Mouse (Mus musculus) lung, embryonic 16.5 days (tissue): ENCODE measurements around the gene Fgfr2. TPM values are rescaled to one million over a fixed set of nuclear protein-coding genes. Genes with fewer than 3 reads are reported as not detected.

Experiments
- ATAC-seq: fragments of 200-750 bp; cut with Nextera tagmentation; 2 replicates; pipeline ENCODE4 v1.8.0; 2017; ENCODE audit warnings: low read depth, mild to moderate bottlenecking, moderate library complexity
- H3K27ac ChIP-seq: fragments of 300-500 bp; sonication (generic); 2 replicates; pipeline ENCODE4 v1.5.1; 2014; ENCODE audit warnings: mild to moderate bottlenecking, control low read depth, low read length
- H3K27me3 ChIP-seq: fragments of 300-500 bp; sonication (generic); 2 replicates; pipeline ENCODE4 v1.6.1; 2014; ENCODE audit warnings: low read depth, low read length, mixed read lengths; ENCODE audit not compliant: control insufficient read depth, insufficient read depth
- H3K36me3 ChIP-seq: fragments of 300-500 bp; sonication (generic); 2 replicates; pipeline ENCODE4 v1.6.1; 2014; ENCODE audit warnings: low read length; ENCODE audit not compliant: control insufficient read depth, insufficient read depth
- H3K4me1 ChIP-seq: fragments of 300-500 bp; sonication (generic); replicated peaks from 2 replicates; pipeline ENCODE4 v1.6.1; 2014; ENCODE audit warnings: low read length, mixed read lengths; ENCODE audit not compliant: control insufficient read depth, insufficient read depth
- H3K4me2 ChIP-seq: fragments of 300-500 bp; sonication (generic); 2 replicates; pipeline ENCODE4 v1.6.1; 2014; ENCODE audit warnings: low read depth, low read length, control low read depth
- H3K4me3 ChIP-seq: fragments of 300-500 bp; sonication (generic); 2 replicates; pipeline ENCODE4 v1.5.1; 2014; ENCODE audit warnings: mild to moderate bottlenecking, low read length, control low read depth
- H3K9ac ChIP-seq: fragments of 300-500 bp; sonication (generic); 2 replicates; pipeline ENCODE4 v1.6.1; 2014; ENCODE audit warnings: low read length, control low read depth
- H3K9me3 ChIP-seq: fragments of 300-500 bp; sonication (generic); 2 replicates; pipeline ENCODE4 v1.6.1; 2016; ENCODE audit warnings: low read length; ENCODE audit not compliant: control insufficient read depth
- WGBS: fragments of 180-500 bp; shearing (Covaris S2); extraction: QIAGEN DNeasy Blood & Tissue Kit; methylation state at CpG from one replicate; pipeline ENCODE4 v1.1.7; 2014; 5-methylcytosine and 5-hydroxymethylcytosine counted together
- polyA plus RNA-seq: library from polyadenylated mRNA; unstranded; fragments of >200 nt; fragmentation: Nextera tagmentation; extraction: Ambion mirVana; gene quantifications from 2 replicates; pipeline ENCODE4 v1.2.1, GENCODE M21; 2015

Fgfr2 gene
- polyA plus RNA-seq, 1 experiment from 2014 or later, result 175 TPM

DNA sequence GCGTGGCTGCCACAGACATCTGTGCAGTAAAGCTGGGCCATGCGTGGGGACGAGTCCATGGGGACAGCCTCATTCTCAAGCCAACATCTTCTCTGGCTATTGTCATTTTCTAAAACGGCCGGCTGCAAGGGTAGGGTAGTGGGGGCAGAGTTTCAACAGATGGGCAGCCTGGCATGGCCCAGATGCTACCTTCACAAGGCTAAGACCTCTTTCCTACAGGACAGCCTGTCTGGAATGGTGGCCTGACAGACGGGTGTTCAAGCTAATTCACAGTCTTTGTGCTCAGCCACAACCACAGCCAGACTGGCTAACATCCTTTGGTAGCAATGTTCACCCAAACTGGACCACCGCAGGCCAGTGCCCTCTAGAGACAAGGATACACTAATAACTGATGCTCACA, 392.6 kb downstream of the Fgfr2 start:
- H3K27me3 ChIP-seq, result no peaks in the 10 kb centered on the region
- H3K36me3 ChIP-seq, result no peaks in the 10 kb centered on the region
- H3K4me1 ChIP-seq, result peaks cover 41% of the 10 kb centered on the region
- no peak overlapping the region for H3K4me3 ChIP-seq
- 81% methylated on average over 7 of the region's 7 CpGs for WGBS
- H3K9ac ChIP-seq, result no peak overlapping the region
- H3K27ac ChIP-seq, result no peak overlapping the region
- no peak for ATAC-seq
- no peaks in the 10 kb centered on the region for H3K9me3 ChIP-seq
- H3K4me2 ChIP-seq, result no peak overlapping the region

DNA sequence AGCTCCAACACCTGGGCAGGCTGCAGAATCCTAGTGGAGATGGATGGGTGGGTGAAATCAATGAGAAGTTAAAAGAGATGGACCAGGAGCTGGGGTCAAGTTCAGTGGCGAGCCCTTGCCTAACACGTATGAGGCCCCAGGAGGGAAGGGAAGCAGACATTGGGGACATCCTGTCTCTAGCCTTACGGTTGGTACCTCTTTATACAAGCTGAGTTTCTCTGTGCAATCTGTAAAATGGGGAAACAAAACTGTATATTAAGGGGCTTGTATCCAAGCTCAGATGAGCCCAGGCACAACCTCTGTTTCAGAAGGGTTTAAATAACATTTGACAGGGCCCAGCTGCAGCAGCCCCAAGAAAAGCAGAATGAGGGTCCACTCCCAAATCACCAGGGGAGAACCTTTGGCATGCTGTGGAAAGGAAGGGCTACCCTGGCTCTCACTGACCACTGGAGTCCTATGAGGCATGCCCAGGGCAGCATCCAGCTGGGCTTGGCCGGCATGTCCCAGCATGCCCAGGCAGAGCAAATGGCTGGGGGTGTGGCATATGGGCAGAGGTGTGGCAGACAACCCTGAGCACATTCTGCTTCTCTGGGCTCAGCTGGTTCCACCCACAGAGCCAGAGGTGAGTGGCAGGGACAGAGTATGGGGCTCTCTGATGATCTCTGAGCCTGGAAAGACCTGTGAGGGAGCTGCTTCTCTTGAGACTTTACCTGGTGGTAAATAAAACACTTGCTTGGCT, 393.9 kb downstream of the Fgfr2 start:
- H3K9me3 ChIP-seq, result no peaks in the 10 kb centered on the region
- peak overlapping the region; percentile 38 for H3K27ac ChIP-seq
- ATAC-seq, result peak; percentile 7; the same call in 1 of the 2 replicates
- no peaks in the 10 kb centered on the region for H3K36me3 ChIP-seq
- 69% methylated on average over 4 of the region's 4 CpGs for WGBS
- no peak overlapping the region for H3K4me3 ChIP-seq
- no peaks in the 10 kb centered on the region for H3K27me3 ChIP-seq
- H3K4me1 ChIP-seq, result peaks cover 36% of the 10 kb centered on the region
- no peak overlapping the region for H3K4me2 ChIP-seq
- 0 out of 2 replicates have a peak overlapping the region, but pooled peaks have one; percentile 4 for H3K9ac ChIP-seq

DNA sequence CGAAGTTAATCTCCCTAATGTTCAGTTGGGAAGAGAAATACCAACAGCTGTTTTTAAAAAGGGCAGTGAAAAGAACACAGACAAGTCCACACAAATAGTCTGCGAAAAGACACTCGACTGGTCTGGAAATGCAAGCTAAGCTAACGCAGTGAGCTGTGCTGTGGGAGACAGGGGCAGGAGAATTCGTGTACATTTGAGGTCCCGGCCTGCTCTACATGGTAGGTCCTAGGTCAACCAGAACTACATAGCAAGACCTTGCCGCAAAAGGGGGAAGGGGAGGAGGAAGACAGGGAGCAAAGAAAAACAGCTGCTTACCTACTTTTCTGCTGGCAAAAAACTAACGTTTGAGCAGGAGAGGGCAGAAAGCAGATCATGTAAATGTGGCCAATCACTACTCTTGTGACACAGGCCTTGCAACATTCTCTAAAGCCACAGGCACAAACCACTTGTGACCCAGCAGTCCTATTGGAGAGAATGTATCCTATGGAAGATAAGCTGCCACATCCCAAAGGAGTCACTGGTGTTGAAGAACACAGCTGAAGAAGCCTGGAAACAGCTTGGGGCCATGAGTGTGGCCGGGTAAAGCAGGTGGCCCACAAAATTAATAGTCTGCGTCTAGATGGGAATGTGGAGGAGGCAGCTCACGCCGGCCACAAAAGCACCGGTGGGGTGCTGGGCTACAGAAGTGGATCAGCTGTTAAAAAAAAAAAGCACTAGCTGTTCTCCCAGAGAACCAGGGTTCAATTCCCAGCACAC, 396.9 kb downstream of the Fgfr2 start:
- Histone ChIP-seq H3K27me3 (no peaks in the 10 kb centered on the region), H3K9me3 (no peaks in the 10 kb centered on the region), H3K27ac (peak overlapping the region; percentile 89), H3K4me1 (peaks cover 47% of the 10 kb centered on the region), H3K36me3 (no peaks in the 10 kb centered on the region), H3K4me2 (no peak overlapping the region), H3K4me3 (no peak overlapping the region), H3K9ac (peak overlapping the region; percentile 23; the same call in 1 of the 2 replicates)
- WGBS, result 54% methylated on average over 13 of the region's 13 CpGs
- ATAC-seq, result no peak

DNA sequence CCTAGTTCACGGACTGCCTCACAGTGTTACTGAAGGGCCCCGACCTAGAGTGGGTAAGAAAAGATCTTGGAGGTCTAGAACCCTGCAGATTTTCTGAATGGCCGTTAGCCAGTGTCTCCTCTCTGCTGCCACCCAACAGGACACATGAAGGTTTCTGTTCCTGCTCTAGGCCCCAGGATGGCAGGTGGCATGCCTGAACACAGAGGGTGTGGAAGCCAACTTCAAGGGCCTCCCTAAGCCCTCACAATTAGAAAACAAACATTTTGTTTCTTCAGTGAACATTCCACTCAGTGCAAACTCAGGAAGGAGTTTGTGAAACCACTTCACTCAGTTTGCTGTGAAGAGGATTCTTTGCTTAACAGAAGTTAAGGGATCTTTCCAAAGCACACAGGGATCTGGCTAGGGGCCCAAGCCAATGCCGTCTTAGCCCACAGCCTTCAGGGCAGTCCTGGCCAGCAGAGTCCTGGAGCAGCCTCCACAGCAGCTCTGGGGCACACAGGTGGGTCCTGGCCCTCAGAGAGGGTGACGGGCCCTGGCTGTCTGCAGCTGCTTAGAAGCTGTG, 398.6 kb downstream of the Fgfr2 start:
- peak; percentile 90 for ATAC-seq
- no peaks in the 10 kb centered on the region for H3K36me3 ChIP-seq
- H3K9ac ChIP-seq, result no peak overlapping the region
- WGBS, result 63% methylated on average over 5 of the region's 5 CpGs
- H3K4me3 ChIP-seq, result no peak overlapping the region
- H3K27ac ChIP-seq, result peak overlapping the region; percentile 89
- H3K27me3 ChIP-seq, result no peaks in the 10 kb centered on the region
- peaks cover 42% of the 10 kb centered on the region for H3K4me1 ChIP-seq
- H3K4me2 ChIP-seq, result 0 out of 2 replicates have a peak overlapping the region, but pooled peaks have one; percentile 8
- H3K9me3 ChIP-seq, result no peaks in the 10 kb centered on the region

- Histone ChIP-seq H3K27ac (peak overlapping the region; percentile 84), H3K4me1 (peaks cover 35% of the 10 kb centered on the region), H3K9ac (no peak overlapping the region), H3K4me3 (no peak overlapping the region), H3K4me2 (no peak overlapping the region), H3K36me3 (no peaks in the 10 kb centered on the region), H3K9me3 (no peaks in the 10 kb centered on the region), H3K27me3 (no peaks in the 10 kb centered on the region)
- ATAC-seq, result 0 out of 2 replicates have a peak, but pooled peaks have one; percentile 27
- WGBS, result 76% methylated on average over 11 of the region's 11 CpGs
These were observed 399.2 kb downstream of the Fgfr2 start for GRCm38 (mm10) chr7:132723906-132724305.

GRCm38 (mm10) chr7:132722401-132723370, 400.5 kb downstream of the Fgfr2 start:
- H3K36me3 ChIP-seq, result no peaks in the 10 kb centered on the region
- no peaks in the 10 kb centered on the region for H3K9me3 ChIP-seq
- no peak overlapping the region for H3K9ac ChIP-seq
- H3K27ac ChIP-seq, result peak overlapping the region; percentile 84
- no peak overlapping the region for H3K4me2 ChIP-seq
- 85% methylated on average over 12 of the region's 12 CpGs for WGBS
- no peak for ATAC-seq
- H3K27me3 ChIP-seq, result no peaks in the 10 kb centered on the region
- H3K4me1 ChIP-seq, result peaks cover 29% of the 10 kb centered on the region
- H3K4me3 ChIP-seq, result no peak overlapping the region

- H3K27ac ChIP-seq, result no peak overlapping the region
- 75% methylated on average over 8 of the region's 8 CpGs for WGBS
- ATAC-seq, result no peak
These were observed 402.6 kb downstream of the Fgfr2 start for GRCm38 (mm10) chr7:132720562-132720961.

DNA sequence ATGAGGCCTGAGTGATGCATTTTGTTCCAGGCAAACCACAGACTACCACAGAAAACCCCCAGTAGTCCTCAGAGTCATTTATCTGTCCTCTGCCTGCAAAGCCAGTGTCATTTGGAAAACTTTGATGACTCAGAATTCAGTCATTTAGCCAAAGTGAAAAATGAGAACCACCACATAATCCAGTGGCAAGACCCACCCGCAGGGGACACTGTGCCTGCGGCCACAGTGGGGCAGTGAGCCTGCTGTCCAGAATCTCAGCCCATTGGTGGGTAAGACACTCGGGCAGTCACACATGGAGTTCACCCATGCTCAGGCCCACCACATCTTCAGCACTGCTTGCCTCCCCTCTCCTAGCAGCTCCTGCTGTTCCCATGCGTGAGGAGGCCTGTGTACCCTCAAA, 403.6 kb downstream of the Fgfr2 start:
- H3K9ac ChIP-seq, result no peak overlapping the region
- H3K4me2 ChIP-seq, result no peak overlapping the region
- H3K4me3 ChIP-seq, result no peak overlapping the region
- no peak for ATAC-seq
- H3K27ac ChIP-seq, result no peak overlapping the region
- peaks cover 29% of the 10 kb centered on the region for H3K4me1 ChIP-seq
- no peaks in the 10 kb centered on the region for H3K9me3 ChIP-seq
- no peaks in the 10 kb centered on the region for H3K27me3 ChIP-seq
- peaks cover 7% of the 10 kb centered on the region; the same call in 1 of the 2 replicates for H3K36me3 ChIP-seq
- 88% methylated on average over 4 of the region's 4 CpGs for WGBS

More at GRCm38 (mm10) chr7:132720562-132720961, 402.6 kb downstream of the Fgfr2 start:
- Histone ChIP-seq H3K4me3 (no peak overlapping the region), H3K4me1 (peaks cover 21% of the 10 kb centered on the region), H3K9me3 (no peaks in the 10 kb centered on the region), H3K4me2 (no peak overlapping the region), H3K9ac (no peak overlapping the region), H3K36me3 (0 out of 2 replicates have a peak, but pooled peaks cover under 1% of the 10 kb centered on the region), H3K27me3 (no peaks in the 10 kb centered on the region)
